Mouse (Mus musculus): Measurements from ENCODE around the gene Gpx8.
A peak's percentile ranks its signal among the peaks of the same experiment; 100 is the strongest.
"Not testable (repeated sequence)": the region's sequence is repeated elsewhere in the genome, so short reads cannot be mapped to it uniquely, and the experiment has no call there.

Gene Gpx8

GRCm38 (mm10) chr13:113023274-113024143 is 22.7 kb downstream of the Gpx8 start:
- no peak for DNase-seq (ENCODE audit: low spot score in 2 of 2)

GRCm38 (mm10) chr13:113022467-113022866 is 23.7 kb downstream of the Gpx8 start:
- no peak for DNase-seq (ENCODE audit: low spot score in 2 of 2)

GRCm38 (mm10) chr13:113021521-113021920 is 24.7 kb downstream of the Gpx8 start:
- DNase-seq (ENCODE audit: low spot score in 2 of 2), result no peak

GRCm38 (mm10) chr13:113013174-113013953 is 32.8 kb downstream of the Gpx8 start:
- DNase-seq (ENCODE audit: low spot score in 2 of 2), result not testable (repeated sequence)

GRCm38 (mm10) chr13:113012683-113013082 is 33.5 kb downstream of the Gpx8 start:
- DNase-seq (ENCODE audit: low spot score in 2 of 2), result no peak

- DNase-seq (ENCODE audit: low spot score in 2 of 2), result no peak
These were observed 45.5 kb downstream of the Gpx8 start for GRCm38 (mm10) chr13:113000576-113001318.

GRCm38 (mm10) chr13:113000090-113000489 is 46.1 kb downstream of the Gpx8 start:
- DNase-seq (ENCODE audit: low spot score in 2 of 2), result no peak

GRCm38 (mm10) chr13:112998427-112999201 is 47.6 kb downstream of the Gpx8 start:
- DNase-seq (ENCODE audit: low spot score in 2 of 2), result peak; percentile 34 to 60

GRCm38 (mm10) chr13:112997369-112997768 is 48.8 kb downstream of the Gpx8 start:
- DNase-seq (ENCODE audit: low spot score in 2 of 2), result no peak

GRCm38 (mm10) chr13:112996407-112996806 is 49.8 kb downstream of the Gpx8 start:
- no peak for DNase-seq (ENCODE audit: low spot score in 2 of 2)

- DNase-seq (ENCODE audit: low spot score in 2 of 2), result peak in 1 of 2 experiments; percentile 13
These were observed 52.0 kb downstream of the Gpx8 start for GRCm38 (mm10) chr13:112994191-112994590.

- DNase-seq (ENCODE audit: low spot score in 2 of 2), result no peak
These were observed 52.6 kb downstream of the Gpx8 start, which contains the start of gene Mcidas for GRCm38 (mm10) chr13:112993531-112994152. Gene Mcidas (plus strand): TSS chr13:112993845.
